Mouse (Mus musculus): Measurements from ENCODE around the gene Poglut1.

GRCm38 (mm10) chr16:38598986-38599680 lies 49.1 kb upstream of the Poglut1 start:
- TF ChIP-seq POLR2A (IDR thresholded peaks at IDR 0.05; ENCODE audit: borderline replicate concordance, low read depth, low read length) (no peak), CTCF (IDR thresholded peaks at IDR 0.05; ENCODE audit: low read depth, low read length) (no peak)

All from bone marrow macrophage, adult 2 months (primary cell).